Mouse (Mus musculus) limb, embryonic 15.5 days (tissue): Measurements from ENCODE around the gene Gm128. TPM values are rescaled to one million over a fixed set of nuclear protein-coding genes. Genes with fewer than 3 reads are reported as not detected.
A peak's percentile ranks its signal among the peaks of the same experiment; 100 is the strongest.

Experiments
- ATAC-seq: fragments of 200-750 bp; cut with Nextera tagmentation; 2 replicates; pipeline ENCODE4 v1.8.0; 2017; ENCODE audit warnings: low read depth, moderate TSS enrichment; ENCODE audit not compliant: insufficient number of reproducible peaks, low FRiP score, low TSS enrichment
- H3K27ac ChIP-seq: fragments of 300-500 bp; sonication (generic); 2 replicates; pipeline ENCODE4 v1.5.1; 2015; ENCODE audit warnings: moderate library complexity, mild to moderate bottlenecking, inconsistent platforms
- H3K27me3 ChIP-seq: fragments of 300-500 bp; sonication (generic); 2 replicates; pipeline ENCODE4 v1.6.1; 2015; ENCODE audit warnings: inconsistent platforms
- H3K36me3 ChIP-seq: fragments of 300-500 bp; sonication (generic); 2 replicates; pipeline ENCODE4 v1.6.1; 2015; ENCODE audit warnings: inconsistent platforms
- H3K4me1 ChIP-seq: fragments of 300-500 bp; sonication (generic); 2 replicates; pipeline ENCODE4 v1.6.1; 2015; ENCODE audit warnings: inconsistent platforms
- H3K4me2 ChIP-seq: fragments of 300-500 bp; sonication (generic); 2 replicates; pipeline ENCODE4 v1.6.1; 2015; ENCODE audit warnings: mild to moderate bottlenecking, inconsistent platforms
- H3K4me3 ChIP-seq: fragments of 300-500 bp; sonication (generic); 2 replicates; pipeline ENCODE4 v1.5.1; 2015; ENCODE audit warnings: mild to moderate bottlenecking, inconsistent platforms
- H3K9ac ChIP-seq: fragments of 300-500 bp; sonication (generic); 2 replicates; pipeline ENCODE4 v1.6.1; 2015; ENCODE audit warnings: inconsistent platforms
- H3K9me3 ChIP-seq: fragments of 300-500 bp; sonication (generic); 2 replicates; pipeline ENCODE4 v1.6.1; 2016; ENCODE audit warnings: inconsistent platforms
- WGBS: fragments of 180-500 bp; shearing (Covaris S2); methylation state at CpG from one replicate; pipeline ENCODE4 v1.1.7; 2015; 5-methylcytosine and 5-hydroxymethylcytosine counted together
- polyA plus RNA-seq: library from polyadenylated mRNA; unstranded; fragments of >200 nt; fragmentation: Nextera tagmentation; extraction: Ambion mirVana; gene quantifications from 2 replicates; pipeline ENCODE4 v1.2.1, GENCODE M21; 2015

Gene Gm128
- polyA plus RNA-seq, 1 experiment from 2014 or later, result 0.76 TPM

DNA sequence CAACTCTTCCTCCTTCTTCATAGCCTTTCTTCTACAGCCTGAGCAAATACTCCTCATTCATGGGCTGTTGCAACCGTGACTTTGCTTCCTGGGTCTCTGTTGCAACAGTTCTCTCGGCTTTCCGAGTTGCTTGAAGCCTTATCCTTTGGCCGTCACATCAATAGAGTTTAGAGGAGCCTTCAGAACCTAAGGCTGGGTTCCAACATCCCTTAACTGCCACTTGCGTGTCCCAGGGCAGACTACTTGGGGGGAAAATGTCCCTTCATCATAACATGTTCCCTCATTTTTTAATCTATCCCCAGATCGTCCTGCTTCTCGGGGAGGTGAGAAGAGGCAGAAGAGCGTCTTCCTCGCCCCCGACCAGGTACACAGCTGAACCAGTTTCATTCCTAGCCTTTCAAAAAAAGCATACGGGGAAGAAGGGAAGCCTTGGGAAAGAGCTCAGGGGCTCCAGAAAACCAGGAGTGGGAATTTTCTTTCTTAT lies 41.0 kb upstream of the Gm128 start:
- no peaks in the 10 kb centered on the region for H3K9me3 ChIP-seq
- peaks cover 24% of the 10 kb centered on the region for H3K4me1 ChIP-seq
- peak overlapping the region; percentile 94 for H3K27ac ChIP-seq
- H3K4me2 ChIP-seq, result peak overlapping the region; percentile 74
- H3K36me3 ChIP-seq, result peaks cover under 1% of the 10 kb centered on the region
- WGBS, result under 1% methylated on average over 11 of the region's 11 CpGs
- peak overlapping the region; percentile 64 for H3K4me3 ChIP-seq
- ATAC-seq, result no peak
- no peaks in the 10 kb centered on the region for H3K27me3 ChIP-seq
- peak overlapping the region; percentile 85 for H3K9ac ChIP-seq

- ATAC-seq, result peak; percentile 90
These were observed 40.1 kb upstream of the Gm128 start, which contains the start of the genes Mindy1 and Prune1 for GRCm38 (mm10) chr3:95281216-95282126. Mindy1 (plus strand) TSS chr3:95281345. Prune1 (minus strand) TSS chr3:95282076.

DNA sequence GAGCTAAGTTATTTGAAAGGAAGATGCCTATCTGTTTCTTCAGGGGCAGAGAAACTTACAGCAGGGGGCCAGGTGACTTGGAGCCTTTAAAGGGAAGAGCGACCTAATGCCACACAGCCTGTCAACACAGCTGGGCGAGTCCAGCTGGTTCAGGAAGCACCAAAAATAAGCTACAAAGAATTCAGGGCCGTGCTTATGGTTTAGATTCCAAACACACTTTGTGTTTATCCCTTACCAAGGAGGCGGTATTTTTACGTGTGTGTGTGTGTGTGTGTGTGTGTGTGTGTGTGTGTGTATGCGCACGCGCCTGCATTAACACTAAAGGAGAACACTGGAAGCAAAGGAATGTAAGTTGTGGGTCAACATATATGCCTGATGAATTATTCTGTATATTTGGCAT lies 39.3 kb upstream of the Gm128 start:
- 11% methylated on average over 8 of the region's 8 CpGs for WGBS
- H3K9ac ChIP-seq, result peak overlapping the region; percentile 69
- no peaks in the 10 kb centered on the region for H3K27me3 ChIP-seq
- H3K27ac ChIP-seq, result peak overlapping the region; percentile 94
- peak overlapping the region; percentile 64 for H3K4me3 ChIP-seq
- no peak for ATAC-seq
- no peaks in the 10 kb centered on the region for H3K9me3 ChIP-seq
- H3K4me2 ChIP-seq, result peak overlapping the region; percentile 74
- H3K4me1 ChIP-seq, result peaks cover 24% of the 10 kb centered on the region
- no peaks in the 10 kb centered on the region for H3K36me3 ChIP-seq

More at GRCm38 (mm10) chr3:95281216-95282126, 40.1 kb upstream of the Gm128 start, which contains the start of the genes Mindy1 and Prune1:
- Histone ChIP-seq H3K9me3 (no peaks in the 10 kb centered on the region), H3K36me3 (no peaks in the 10 kb centered on the region), H3K27me3 (no peaks in the 10 kb centered on the region), H3K27ac (peak within 1 kb of the TSS; percentile 94), H3K4me1 (peaks cover 24% of the 10 kb centered on the region), H3K4me3 (peak within 1 kb of the TSS; percentile 64), H3K9ac (peak within 1 kb of the TSS; percentile 85), H3K4me2 (peak within 1 kb of the TSS; percentile 74)
- WGBS, result under 1% methylated on average over 53 of the region's 53 CpGs

DNA sequence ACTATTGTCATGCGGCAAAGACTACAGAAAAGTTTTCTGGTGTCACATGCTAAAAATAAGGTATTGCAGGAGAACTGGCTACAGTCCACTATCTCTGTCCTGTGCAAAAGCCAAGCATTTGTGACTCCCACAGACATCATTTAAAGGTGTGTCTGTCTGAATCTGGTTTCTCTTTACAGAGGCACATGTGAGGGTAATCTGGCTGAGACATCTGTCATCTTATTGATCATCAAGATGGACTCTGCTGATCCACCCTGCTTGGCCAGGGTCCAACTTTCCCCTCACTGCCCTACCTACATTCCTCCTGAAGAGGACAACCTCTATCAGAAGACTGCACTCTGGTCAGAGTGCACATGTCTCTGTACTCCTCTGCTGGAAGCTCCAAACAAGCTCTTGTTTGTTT lies 35.8 kb upstream of the Gm128 start:
- Histone ChIP-seq H3K36me3 (no peaks in the 10 kb centered on the region), H3K4me3 (no peak overlapping the region), H3K9ac (no peak overlapping the region), H3K4me1 (peaks cover 11% of the 10 kb centered on the region; the same call in 1 of the 2 replicates), H3K27me3 (no peaks in the 10 kb centered on the region), H3K9me3 (no peaks in the 10 kb centered on the region), H3K27ac (0 out of 2 replicates have a peak overlapping the region, but pooled peaks have one; percentile 17), H3K4me2 (no peak overlapping the region)
- 88% methylated on average over 1 of the region's 1 CpGs for WGBS
- no peak for ATAC-seq

- ATAC-seq, result no peak
- Histone ChIP-seq H3K4me2 (no peak overlapping the region), H3K9ac (no peak overlapping the region), H3K9me3 (no peaks in the 10 kb centered on the region), H3K27ac (no peak overlapping the region), H3K36me3 (no peaks in the 10 kb centered on the region), H3K27me3 (no peaks in the 10 kb centered on the region), H3K4me1 (peaks cover 11% of the 10 kb centered on the region; the same call in 1 of the 2 replicates), H3K4me3 (no peak overlapping the region)
- WGBS, result 79% methylated on average over 5 of the region's 5 CpGs
These were observed 35.1 kb upstream of the Gm128 start for GRCm38 (mm10) chr3:95276428-95276934.

DNA sequence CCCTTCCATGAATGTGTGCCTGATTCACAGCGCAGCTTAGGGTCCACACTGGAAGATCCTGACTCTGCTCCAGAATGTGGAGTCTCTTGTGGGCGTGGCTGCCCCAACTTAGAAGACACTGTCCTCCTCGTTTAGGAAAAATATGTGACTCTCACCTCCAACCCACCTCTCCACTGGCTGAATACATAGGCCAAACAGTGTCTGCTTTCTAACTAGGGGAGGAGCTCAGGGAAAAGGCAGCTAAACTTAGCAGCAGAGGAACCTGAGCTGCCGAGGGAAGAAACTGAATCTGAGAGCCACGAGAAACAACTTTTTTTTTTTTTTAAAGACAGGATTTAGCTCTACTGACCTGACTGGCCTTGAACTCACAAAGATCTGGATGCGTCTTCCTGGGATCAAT lies 33.8 kb upstream of the Gm128 start:
- Histone ChIP-seq H3K4me2 (no peak overlapping the region), H3K27ac (0 out of 2 replicates have a peak overlapping the region, but pooled peaks have one; percentile 24), H3K36me3 (no peaks in the 10 kb centered on the region), H3K4me1 (peaks cover 6% of the 10 kb centered on the region; the same call in 1 of the 2 replicates), H3K27me3 (no peaks in the 10 kb centered on the region), H3K4me3 (no peak overlapping the region), H3K9me3 (no peaks in the 10 kb centered on the region), H3K9ac (no peak overlapping the region)
- no peak for ATAC-seq
- WGBS, result 66% methylated on average over 6 of the region's 6 CpGs

DNA sequence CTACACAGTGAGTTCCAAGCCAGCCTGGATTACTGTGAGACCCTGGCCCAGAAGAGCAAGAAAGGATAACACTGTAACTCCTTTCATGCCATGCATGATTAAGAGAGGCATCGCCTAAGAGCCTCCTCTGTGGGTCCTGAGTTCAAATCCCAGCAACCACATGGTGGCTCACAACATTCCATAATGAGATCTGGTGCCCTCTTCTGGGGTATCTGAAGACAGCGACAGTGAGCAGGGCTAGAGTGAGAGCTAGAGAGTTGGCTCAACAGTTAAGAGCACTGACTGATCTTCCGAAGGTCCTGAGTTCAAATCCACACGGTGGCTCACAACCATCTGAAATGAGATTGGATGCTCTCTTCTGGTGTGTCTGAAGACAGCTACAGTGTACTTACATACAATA lies 33.1 kb upstream of the Gm128 start:
- Histone ChIP-seq H3K36me3 (peaks cover 4% of the 10 kb centered on the region; the same call in 1 of the 2 replicates), H3K4me2 (no peak overlapping the region), H3K27me3 (no peaks in the 10 kb centered on the region), H3K9me3 (no peaks in the 10 kb centered on the region), H3K9ac (no peak overlapping the region), H3K27ac (no peak overlapping the region), H3K4me3 (no peak overlapping the region), H3K4me1 (peaks cover 4% of the 10 kb centered on the region; the same call in 1 of the 2 replicates)
- ATAC-seq, result no peak
- 87% methylated on average over 4 of the region's 4 CpGs for WGBS

- no peaks in the 10 kb centered on the region for H3K27me3 ChIP-seq
- H3K9me3 ChIP-seq, result no peaks in the 10 kb centered on the region
- H3K36me3 ChIP-seq, result peaks cover 7% of the 10 kb centered on the region
- no peak for ATAC-seq
- 91% methylated on average over 5 of the region's 5 CpGs for WGBS
- H3K4me2 ChIP-seq, result no peak overlapping the region
- H3K27ac ChIP-seq, result no peak overlapping the region
- no peak overlapping the region for H3K9ac ChIP-seq
- H3K4me3 ChIP-seq, result no peak overlapping the region
- H3K4me1 ChIP-seq, result peaks cover 4% of the 10 kb centered on the region; the same call in 1 of the 2 replicates
These were observed 32.1 kb upstream of the Gm128 start for GRCm38 (mm10) chr3:95273471-95273870.

- no peak for ATAC-seq
- Histone ChIP-seq H3K9ac (no peak overlapping the region), H3K4me1 (peaks cover 4% of the 10 kb centered on the region; the same call in 1 of the 2 replicates), H3K27me3 (no peaks in the 10 kb centered on the region), H3K4me2 (no peak overlapping the region), H3K36me3 (peaks cover 31% of the 10 kb centered on the region), H3K4me3 (no peak overlapping the region), H3K27ac (no peak overlapping the region), H3K9me3 (no peaks in the 10 kb centered on the region)
- WGBS, result 85% methylated on average over 12 of the region's 12 CpGs
These were observed 29.5 kb upstream of the Gm128 start for GRCm38 (mm10) chr3:95270766-95271364.

DNA sequence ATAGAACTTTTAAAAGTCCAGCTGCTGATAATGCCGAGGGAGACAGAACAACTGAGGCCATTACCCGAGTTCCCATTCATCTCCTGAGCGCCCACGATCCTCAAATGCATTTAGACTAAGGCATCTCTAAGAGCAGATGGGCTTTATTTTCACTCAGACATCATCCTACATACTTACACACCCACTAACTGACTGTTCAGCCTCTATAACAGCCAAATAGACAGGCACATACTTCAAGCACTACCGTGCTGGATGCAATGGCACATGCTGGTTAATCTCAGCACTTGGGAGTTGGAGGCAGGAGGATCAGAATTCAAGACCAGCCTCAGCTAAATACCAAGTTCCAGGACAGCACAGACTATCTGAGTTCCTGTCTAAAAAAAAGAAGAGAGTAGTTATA lies 28.4 kb upstream of the Gm128 start:
- no peak overlapping the region for H3K4me2 ChIP-seq
- no peak overlapping the region for H3K4me3 ChIP-seq
- 89% methylated on average over 5 of the region's 5 CpGs for WGBS
- no peak overlapping the region for H3K27ac ChIP-seq
- H3K9me3 ChIP-seq, result no peaks in the 10 kb centered on the region
- ATAC-seq, result no peak
- no peak overlapping the region for H3K9ac ChIP-seq
- H3K27me3 ChIP-seq, result no peaks in the 10 kb centered on the region
- no peaks in the 10 kb centered on the region for H3K4me1 ChIP-seq
- peaks cover 35% of the 10 kb centered on the region for H3K36me3 ChIP-seq

DNA sequence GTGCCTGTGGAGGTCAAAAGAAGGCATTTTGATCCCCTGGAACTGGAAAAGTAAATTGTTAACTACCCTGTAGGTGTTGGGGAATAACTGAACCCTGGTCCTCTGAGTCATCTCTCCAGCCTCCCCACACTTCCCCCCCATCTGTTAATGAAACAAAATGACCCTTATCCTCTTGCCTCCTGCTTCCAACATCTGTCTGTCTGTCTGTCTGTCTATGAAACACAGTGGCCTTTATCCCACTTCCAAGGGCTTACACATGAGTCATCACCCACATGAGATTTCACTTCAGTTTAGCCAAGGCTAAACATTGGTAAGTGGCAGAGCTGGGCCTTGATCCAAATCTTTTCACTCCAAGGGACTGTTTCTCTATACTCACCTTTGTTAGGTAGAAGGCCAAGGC lies 26.5 kb upstream of the Gm128 start:
- Histone ChIP-seq H3K27me3 (no peaks in the 10 kb centered on the region), H3K27ac (no peak overlapping the region), H3K9ac (no peak overlapping the region), H3K9me3 (no peaks in the 10 kb centered on the region), H3K4me1 (no peaks in the 10 kb centered on the region), H3K4me2 (no peak overlapping the region), H3K36me3 (peaks cover 51% of the 10 kb centered on the region), H3K4me3 (no peak overlapping the region)
- ATAC-seq, result no peak
